ENCODE assay signal across 22 mouse cellular contexts in genomic region chr12:108478714-108479113, GRCm38 (mm10).
DNase-seq lines count a peak whose midpoint lies in the region; ATAC-seq and TF ChIP-seq lines count a peak whose summit lies in the region.
"Had no signal": no experiment of that assay in that cellular context is flagged by ENCODE, and none has a peak within 500 bp of the region (broad histone marks: within the 10 kb centered on the region; RNA-seq: fewer than 3 reads in every experiment).

No protein-coding gene starts in this region.

- H3K27me3 ChIP-seq in lung, postnatal 0 days (replicated peaks; ENCODE audit: insufficient read depth, low read length) = no peaks in the 10 kb centered on the region
- H3K27me3 ChIP-seq in intestine, embryonic 15.5 days (replicated peaks) = no peaks in the 10 kb centered on the region
- H3K27me3 ChIP-seq in intestine, embryonic 16.5 days (replicated peaks; ENCODE audit: control insufficient read depth, insufficient read depth, low read length) = no peaks in the 10 kb centered on the region
- H3K27me3 ChIP-seq: embryonic facial prominence, embryonic 13.5 days; embryonic facial prominence, embryonic 15.5 days; forebrain, embryonic 12.5 days had no signal

- peak; percentile 50 for ATAC-seq in lung, postnatal 0 days
- peak; percentile 99 for ATAC-seq in granulocyte monocyte progenitor cell, adult 5-6 weeks (replicated peaks; ENCODE audit: poor library complexity, severe bottlenecking)
- peak; percentile 93 for ATAC-seq in megakaryocyte progenitor cell, adult 5-6 weeks (replicated peaks; ENCODE audit: poor library complexity)
- ATAC-seq in intestine, embryonic 15.5 days = no peak
- no peak for ATAC-seq in intestine, embryonic 16.5 days
- ATAC-seq: forebrain, embryonic 14.5 days; forebrain, embryonic 16.5 days had no signal

- TF ChIP-seq EP300 in lung, postnatal 0 days (IDR thresholded peaks at IDR 0.05) = no peak

- H3K9ac ChIP-seq in lung, postnatal 0 days (replicated peaks; ENCODE audit: low read depth) = no peak overlapping the region
- no peak overlapping the region for H3K9ac ChIP-seq in intestine, embryonic 15.5 days
- H3K9ac ChIP-seq in intestine, embryonic 16.5 days (ENCODE audit: low read depth, low read length) = no peak overlapping the region
- H3K9ac ChIP-seq: embryonic facial prominence, embryonic 13.5 days; embryonic facial prominence, embryonic 15.5 days; forebrain, embryonic 12.5 days had no signal

- no peak overlapping the region for H3K27ac ChIP-seq in lung, postnatal 0 days (ENCODE audit: low read length)
- H3K27ac ChIP-seq in intestine, embryonic 15.5 days = no peak overlapping the region
- H3K27ac ChIP-seq in intestine, embryonic 16.5 days (ENCODE audit: low read length) = no peak overlapping the region
- H3K27ac ChIP-seq: embryonic facial prominence, embryonic 13.5 days; embryonic facial prominence, embryonic 15.5 days; forebrain, embryonic 10.5 days; forebrain, embryonic 12.5 days had no signal

- H3K9me3 ChIP-seq in lung, postnatal 0 days (ENCODE audit: low read length) = no peaks in the 10 kb centered on the region
- H3K9me3 ChIP-seq in intestine, embryonic 15.5 days = no peaks in the 10 kb centered on the region
- H3K9me3 ChIP-seq in intestine, embryonic 16.5 days (ENCODE audit: control insufficient read depth, low read length) = no peaks in the 10 kb centered on the region
- H3K9me3 ChIP-seq: embryonic facial prominence, embryonic 15.5 days; forebrain, embryonic 10.5 days had no signal

- whole genome bisulfite sequencing in lung, postnatal 0 days = 38% methylated on average over 5 of the region's 5 CpGs
- WGBS in intestine, embryonic 15.5 days = 59% methylated on average over 5 of the region's 5 CpGs
- WGBS in intestine, embryonic 16.5 days = 63% methylated on average over 5 of the region's 5 CpGs

- H3K4me1 ChIP-seq in lung, postnatal 0 days (ENCODE audit: insufficient read depth, low read depth, low read length) = no peaks in the 10 kb centered on the region
- no peaks in the 10 kb centered on the region; the same call in 1 of the 2 replicates for H3K4me1 ChIP-seq in intestine, embryonic 15.5 days (replicated peaks)
- 0 out of 2 replicates have a peak, but pooled peaks cover 2% of the 10 kb centered on the region for H3K4me1 ChIP-seq in intestine, embryonic 16.5 days (ENCODE audit: control insufficient read depth, insufficient read depth, low read length)

- H3K4me2 ChIP-seq in lung, postnatal 0 days (replicated peaks; ENCODE audit: low read depth, low read length) = no peak overlapping the region
- H3K4me2 ChIP-seq in intestine, embryonic 15.5 days (replicated peaks) = no peak overlapping the region
- H3K4me2 ChIP-seq in intestine, embryonic 16.5 days (ENCODE audit: low read depth, low read length) = no peak overlapping the region
- H3K4me2 ChIP-seq: embryonic facial prominence, embryonic 13.5 days; embryonic facial prominence, embryonic 15.5 days; forebrain, embryonic 12.5 days had no signal

- DNase-seq in lung, postnatal 0 days (ENCODE audit: low spot score) = no peak
- DNase-seq in lung, postnatal 14 days = no peak
- DNase-seq: adrenal gland, adult 2 months; adrenal gland, postnatal 14 days; adrenal gland, postnatal 36 days; cerebellum, adult 11-12 months; cerebellum, adult 2 months; cerebellum, adult 9-10 months; cerebellum, postnatal 10 days; cerebellum, postnatal 25 days; embryo, embryonic 11 days had no signal

- H3K36me3 ChIP-seq in lung, postnatal 0 days (ENCODE audit: insufficient read depth, low read length) = no peaks in the 10 kb centered on the region
- no peaks in the 10 kb centered on the region for H3K36me3 ChIP-seq in intestine, embryonic 15.5 days
- no peaks in the 10 kb centered on the region for H3K36me3 ChIP-seq in intestine, embryonic 16.5 days (ENCODE audit: control insufficient read depth, insufficient read depth, low read length)

- no peak for TF ChIP-seq CTCF in lung, postnatal 0 days (IDR thresholded peaks at IDR 0.05)

- H3K4me3 ChIP-seq in lung, postnatal 0 days (ENCODE audit: low read depth, low read length) = no peak overlapping the region
- no peak overlapping the region for H3K4me3 ChIP-seq in intestine, embryonic 15.5 days (replicated peaks)
- no peak overlapping the region for H3K4me3 ChIP-seq in intestine, embryonic 16.5 days (ENCODE audit: low read length)
- H3K4me3 ChIP-seq: embryonic facial prominence, embryonic 13.5 days; embryonic facial prominence, embryonic 15.5 days; erythroblast, embryonic 14.5 days; forebrain, embryonic 10.5 days; forebrain, embryonic 12.5 days had no signal

Comparison
In these comparisons a context has a peak if more than half of its experiments do, and no peak if none do; other contexts are left out.
1. ATAC-seq: peak in lung, postnatal 0 days (single experiment), granulocyte monocyte progenitor cell, adult 5-6 weeks (single experiment) and megakaryocyte progenitor cell, adult 5-6 weeks (single experiment); none in intestine, embryonic 15.5 days (single experiment) and intestine, embryonic 16.5 days (single experiment).